Mouse (Mus musculus) thymus, postnatal 4 days (tissue): ENCODE measurements around the gene Aars.
"Not testable (repeated sequence)": the region's sequence is repeated elsewhere in the genome, so short reads cannot be mapped to it uniquely, and the experiment has no call there.

Experiments
- DNase-seq: peaks from one replicate; pipeline ENCODE4 v3.0.0; 2021

Gene Aars

DNA sequence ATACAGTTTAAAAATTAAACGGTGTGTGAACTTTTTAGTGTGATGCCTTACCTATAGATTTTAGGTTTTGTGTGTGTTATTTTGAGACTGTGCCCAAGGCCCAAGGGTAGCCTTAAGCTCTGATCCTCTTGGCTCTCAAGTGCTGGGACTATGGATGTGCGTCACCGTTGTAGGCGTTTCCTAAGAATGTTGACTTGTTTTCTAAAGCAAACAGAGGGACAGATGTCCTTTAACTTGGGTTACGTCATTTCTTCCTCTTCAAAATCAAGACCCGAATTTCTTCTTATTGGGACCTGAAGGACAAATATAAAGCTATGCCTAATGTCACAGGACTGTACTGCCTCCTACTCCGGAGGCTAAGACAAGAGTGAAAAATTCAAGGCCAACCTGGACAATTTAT lies at the start of gene Aars:
Aars (plus strand) TSS at position 229 of the 400 bp plus-strand sequence.
- DNase-seq, result no peak

DNA sequence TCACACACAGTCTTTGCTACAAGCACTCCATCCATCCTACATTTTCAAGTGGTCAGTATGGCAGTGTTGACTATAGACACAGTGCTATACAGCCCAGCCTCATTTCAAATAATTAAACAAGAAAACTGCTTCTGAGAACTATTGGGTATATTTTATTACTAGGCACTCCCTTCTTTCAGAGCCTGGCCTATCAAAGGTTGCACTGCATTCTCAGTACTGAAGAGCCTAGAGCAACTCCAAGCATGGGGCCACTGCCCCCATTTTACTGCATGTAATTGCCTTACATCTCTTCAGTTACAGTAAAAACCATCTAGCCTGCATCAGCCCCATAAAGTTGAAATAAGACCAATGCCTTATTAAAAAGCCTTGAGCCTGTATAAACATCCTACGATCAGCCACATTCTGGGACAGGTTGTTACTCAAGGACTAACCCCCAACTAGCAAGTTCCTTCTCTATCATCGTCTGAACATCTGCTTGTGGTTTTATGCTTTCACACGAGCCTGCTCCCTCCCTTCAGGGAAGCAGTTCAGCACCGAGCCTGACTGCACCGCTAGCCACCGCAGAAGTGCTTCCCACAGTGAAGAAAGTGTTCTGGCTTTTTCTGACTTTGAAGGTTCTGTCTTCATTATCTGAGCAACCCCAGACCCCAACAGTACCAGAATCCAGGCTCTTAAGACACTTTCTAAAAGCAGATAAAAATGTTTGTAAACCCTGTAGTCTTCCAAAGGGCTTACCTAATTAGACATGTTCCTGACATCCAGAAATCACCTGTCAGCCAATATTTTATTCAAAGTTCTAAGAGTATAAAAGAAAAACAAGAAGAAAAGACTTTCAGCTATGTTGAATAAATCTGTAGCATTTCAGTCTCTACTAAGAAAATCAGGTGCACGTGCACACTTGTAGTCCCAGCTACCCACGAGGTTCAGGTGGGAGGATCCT lies 44.9 kb upstream of the Aars start:
- peak; percentile 60 for DNase-seq

DNA sequence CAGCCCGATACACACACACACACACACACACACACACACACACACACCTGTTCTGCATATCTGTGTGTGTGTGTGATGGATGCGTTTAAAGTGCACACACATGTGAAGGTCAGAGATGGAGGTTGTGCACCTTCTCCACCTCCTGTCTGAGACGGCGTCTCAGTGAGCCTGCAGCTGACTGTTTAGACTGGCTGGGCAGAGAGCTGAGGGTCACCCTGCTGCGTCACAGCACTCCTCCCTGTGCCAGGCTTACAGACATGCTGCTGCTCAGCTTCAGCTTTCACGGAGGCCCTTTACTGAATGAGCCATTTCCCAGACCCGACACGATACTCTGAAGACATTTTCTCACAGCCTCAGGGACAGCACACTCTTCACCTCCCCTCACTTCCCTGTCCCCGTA lies 42.9 kb upstream of the Aars start:
- DNase-seq, result no peak

DNA sequence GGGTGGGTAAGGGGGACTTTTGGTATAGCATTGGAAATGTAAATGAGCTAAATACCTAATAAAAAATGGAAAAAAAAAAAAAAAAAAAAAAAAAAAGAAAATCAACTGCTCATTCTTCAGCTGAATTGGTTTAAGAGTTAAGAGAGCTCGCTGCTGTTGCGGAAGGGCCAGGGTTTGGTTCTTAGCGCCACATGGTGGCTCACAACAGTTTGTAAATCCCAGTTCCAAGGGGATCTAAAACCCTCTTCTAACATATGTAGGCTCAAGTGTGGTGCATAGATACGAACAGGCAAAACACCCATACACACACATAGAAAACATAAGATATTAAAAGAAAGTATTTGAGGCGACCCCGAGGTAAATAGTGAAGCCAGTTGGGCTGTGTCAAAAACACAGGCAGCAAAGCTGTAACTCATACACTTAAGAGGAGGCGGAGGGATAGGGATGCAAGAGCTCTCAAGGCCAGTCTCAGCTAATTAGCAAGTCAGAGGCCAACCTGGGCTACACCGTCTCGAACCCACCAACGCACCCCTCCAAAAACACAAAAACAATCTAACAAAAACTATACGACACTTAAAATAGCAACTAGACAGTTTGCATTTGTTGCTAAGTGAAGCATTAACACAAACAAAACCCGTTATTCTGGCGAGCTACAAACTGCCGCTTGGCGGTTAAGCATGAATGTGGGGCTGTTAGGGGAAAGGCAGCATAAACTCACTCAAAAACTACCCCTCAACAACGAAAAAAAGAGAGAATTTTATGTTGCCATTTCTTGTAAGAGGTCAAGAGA lies 36.1 kb upstream of the Aars start:
- DNase-seq, result no peak

DNA sequence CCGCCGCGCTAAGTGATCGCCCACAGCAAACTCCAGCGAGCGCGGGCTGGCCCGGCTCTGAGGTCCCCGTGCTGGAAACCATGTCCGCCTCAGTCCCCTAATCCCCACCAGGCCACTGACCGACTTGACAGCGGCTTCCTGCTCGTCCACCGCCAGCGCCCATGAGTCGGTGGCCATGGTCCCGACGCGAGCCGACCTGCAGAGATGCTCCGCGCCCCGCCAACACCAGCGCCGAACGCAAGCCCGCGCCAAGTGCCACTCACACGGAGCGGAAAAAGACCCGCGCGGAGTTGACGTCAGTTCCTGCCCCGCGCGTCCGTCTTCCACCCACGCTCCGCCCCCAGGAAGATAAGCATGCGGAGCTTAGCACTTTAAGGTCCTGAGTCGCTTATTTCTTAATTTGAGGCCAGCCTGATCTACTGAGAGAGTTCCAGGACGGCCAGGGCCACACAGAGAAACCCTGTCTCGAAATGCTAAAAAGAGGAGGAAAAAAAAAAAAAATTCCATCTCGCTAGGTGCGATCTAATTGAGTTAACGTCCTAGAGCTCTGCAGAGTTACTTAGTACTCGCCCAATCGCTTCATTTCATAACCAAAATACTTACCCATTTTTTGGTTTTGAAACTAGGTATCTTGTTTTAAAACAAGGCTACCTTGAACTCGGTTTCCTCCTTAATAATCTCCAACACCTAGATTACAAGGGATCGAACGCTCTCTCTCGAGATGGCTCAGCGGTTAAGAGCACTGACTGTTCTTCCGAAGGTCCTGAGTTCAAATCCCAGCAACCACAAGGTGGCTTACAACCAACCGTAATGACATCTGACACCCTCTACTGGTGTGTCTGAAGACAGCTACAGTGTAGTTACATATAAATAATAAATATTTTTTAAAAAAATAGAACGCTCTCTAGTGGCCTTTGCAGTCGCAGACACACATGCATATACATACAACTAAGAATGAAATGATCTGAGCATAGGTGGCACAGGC lies 35.1 kb upstream of the Aars start, which contains the start of gene Ddx19a:
Ddx19a (minus strand) TSS at position 254 of the 985 bp plus-strand sequence.
- DNase-seq, result peak; percentile 92

DNA sequence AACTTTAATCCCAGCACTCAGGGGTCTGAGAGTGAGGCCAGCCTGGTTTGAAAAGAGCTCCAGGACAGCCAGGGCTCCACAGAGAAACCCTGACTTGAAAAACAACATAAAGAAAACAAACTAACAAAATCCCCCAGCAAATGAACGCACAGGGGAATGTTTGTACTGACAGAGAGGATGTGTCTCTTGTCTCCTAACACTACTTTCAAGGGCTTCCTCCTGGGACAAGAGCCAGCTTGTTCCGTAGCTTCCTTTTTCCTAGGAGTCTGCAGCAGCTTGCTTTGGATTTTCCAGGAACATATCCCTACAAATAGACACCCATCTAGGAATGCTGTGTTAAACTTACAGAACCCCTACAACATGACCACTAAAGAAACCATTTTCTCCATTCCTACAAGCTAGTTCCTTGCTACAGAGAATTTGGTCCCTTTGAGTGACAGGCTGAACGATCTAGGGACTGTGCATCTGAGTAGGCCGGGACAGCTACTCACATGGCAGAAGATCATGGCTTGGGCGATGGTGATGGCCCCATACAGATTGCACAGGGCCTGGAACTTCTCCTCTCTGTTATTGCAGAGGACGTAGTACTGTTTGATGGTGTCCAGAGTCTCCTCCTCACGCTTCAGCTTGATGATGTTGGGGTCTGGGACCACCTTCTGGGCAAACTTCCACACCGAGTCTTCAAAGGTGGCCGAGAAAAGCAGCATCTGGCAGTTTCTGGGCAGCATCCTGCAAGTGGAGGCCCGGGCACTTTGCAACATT lies 22.5 kb upstream of the Aars start:
- not testable (repeated sequence) for DNase-seq

DNA sequence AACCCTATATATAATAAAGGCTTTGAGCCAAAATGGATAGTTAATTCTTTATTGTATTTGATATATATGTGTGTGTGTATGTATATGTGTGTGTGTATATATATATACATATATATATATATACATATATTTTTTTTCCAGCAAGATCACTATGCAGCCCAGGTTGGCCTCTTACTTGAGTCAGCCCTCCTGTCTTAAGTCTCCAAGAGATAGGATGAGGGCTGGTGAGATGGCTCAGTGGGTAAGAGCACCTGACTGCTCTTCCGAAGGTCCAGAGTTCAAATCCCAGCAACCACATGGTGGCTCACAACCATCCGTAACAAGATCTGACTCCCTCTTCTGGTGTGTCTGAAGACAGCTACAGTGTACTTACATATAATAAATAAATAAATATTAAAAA lies 6.3 kb upstream of the Aars start:
- DNase-seq, result not testable (repeated sequence)

DNA sequence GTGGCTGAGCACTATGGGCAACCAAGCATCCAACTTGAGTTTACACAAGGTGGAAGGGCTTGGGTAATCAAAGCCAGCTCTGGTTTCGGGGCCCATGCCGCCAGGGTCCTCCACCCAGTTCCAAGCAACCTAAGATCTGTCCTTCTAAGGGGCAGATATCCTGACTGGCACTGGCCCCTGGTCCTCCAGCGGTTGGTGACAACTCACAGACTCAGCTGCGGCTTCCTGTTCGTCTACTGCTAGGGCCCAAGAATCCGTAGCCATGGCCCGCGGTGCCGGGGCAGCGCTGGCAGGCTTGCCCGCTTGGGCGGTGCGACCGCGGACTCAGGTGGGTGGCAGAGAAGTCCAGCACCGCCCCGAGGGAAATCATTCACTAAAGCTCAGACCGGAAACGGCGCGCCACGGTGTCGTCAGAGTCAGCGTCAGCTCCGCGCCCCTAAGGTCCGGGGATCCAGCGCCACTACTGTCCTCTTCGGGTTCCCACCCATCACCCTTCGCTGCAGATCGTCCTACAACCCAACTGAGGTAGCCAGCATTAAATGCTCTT lies 5.5 kb upstream of the Aars start:
- peak; percentile 83 for DNase-seq

DNA sequence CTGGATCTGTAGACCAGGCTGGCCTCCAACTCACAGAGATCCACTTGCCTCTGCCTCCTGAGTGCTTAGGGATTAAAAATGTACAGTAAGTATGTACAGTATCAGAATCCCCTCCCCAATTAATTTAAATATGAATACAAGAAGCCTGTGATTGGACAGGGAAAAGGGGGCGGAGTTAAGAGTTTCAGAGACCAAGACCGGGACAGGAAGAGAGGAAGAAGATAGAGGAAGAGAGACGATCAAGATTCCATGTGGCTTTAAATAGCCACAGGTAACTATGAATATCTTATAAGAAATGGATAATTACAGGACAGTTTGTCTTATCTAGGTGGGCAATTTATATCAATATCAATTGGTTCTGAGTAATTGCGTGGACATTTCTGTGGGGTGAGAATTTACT lies 3.4 kb upstream of the Aars start:
- DNase-seq, result no peak

DNA sequence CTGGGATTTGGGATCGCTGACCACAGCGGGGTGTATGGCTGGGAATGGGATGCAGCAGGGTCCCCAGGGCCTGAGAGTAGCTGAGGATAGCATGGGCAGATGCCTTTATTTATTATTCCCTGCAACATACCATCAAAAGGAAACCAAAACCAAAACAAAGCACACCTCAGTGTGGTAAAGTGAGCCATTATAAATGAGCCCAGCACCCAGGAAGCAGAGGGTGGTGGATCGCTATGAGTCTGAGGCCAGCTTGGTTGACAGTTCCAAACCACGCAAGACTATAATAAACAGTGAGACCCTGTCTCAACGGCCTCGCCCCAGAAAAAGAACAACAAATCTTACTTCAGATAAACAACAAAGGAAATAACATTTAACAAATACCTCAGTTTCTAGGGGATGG lies 2.9 kb upstream of the Aars start:
- DNase-seq, result no peak

DNA sequence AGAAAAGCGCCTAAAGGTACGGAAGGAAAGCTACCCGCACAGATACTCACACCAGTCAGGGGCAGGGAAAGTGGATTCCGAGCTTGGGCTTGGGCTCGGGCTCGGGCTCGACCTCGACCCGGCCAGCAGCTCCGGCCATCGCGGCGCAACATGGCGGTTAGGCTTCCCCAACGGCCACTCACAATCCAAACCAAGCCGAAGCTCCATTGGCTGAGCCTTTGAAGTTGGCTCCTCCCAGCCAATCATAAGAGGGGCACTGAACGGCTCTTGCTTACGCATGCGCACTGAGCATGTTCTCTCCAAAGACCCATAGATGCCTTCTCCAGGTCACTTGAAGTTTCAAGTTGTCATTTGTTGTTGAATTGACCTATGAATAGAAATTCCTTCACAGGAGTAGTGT lies 1.4 kb upstream of the Aars start, which contains the start of gene Ddx19b:
Ddx19b (minus strand) TSS at position 180 of the 400 bp plus-strand sequence.
- DNase-seq, result no peak

DNA sequence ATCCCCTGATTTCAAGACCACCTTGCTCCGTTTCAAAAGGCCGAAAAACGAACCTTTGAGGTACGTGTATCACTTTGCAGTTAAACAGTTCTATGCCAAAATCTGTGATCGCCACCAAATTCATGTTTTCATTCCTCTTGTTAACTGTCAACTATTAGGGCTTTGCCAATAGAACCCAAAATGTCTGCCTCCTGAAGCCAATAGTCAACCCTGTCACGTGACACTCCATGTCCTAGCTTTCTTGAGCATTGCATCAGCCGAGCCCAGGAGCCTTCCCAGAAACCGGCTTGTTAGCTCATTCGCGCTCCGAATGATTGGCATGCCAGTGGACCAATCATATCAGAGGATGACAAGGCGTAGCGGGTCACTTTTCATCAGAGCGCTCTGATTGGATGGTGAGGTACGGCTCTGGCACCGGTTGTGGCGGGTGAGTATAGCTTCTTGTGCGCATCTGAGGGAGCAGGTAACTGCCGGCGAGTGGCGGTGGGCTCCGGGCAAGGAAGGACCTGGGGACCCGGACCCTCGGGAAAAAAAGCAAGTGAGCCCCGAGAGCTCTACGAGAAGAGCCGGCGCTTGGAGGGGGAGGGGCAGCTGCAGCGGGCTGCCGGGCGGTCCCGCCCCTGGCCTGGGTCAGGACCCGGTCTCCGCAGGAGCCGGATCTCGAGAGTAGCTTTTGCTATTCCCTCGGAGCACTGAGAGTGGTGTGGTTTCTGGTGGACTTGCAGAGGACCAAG lies 705 bp downstream of the Aars start:
- DNase-seq, result peak; percentile 89

DNA sequence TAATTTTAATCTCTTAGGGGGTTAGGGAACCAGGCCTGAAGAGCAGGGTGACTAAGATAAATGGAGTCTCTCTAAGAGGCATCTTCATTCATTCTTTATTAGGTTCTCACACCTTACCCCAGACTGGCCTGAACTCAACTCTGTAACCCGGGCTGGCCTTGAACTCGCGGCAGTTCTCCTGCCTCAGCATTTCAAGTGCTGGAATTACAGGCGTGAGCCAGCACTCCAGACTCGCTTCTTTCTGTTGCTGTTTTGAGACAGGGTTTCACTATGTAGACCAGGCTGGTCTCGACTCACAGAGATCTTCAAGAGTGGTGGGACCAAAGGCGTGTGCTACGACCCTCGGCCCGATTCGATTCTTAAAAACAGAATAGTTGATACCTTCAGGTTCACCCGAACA lies 1.3 kb downstream of the Aars start:
- peak; percentile 66 for DNase-seq

DNA sequence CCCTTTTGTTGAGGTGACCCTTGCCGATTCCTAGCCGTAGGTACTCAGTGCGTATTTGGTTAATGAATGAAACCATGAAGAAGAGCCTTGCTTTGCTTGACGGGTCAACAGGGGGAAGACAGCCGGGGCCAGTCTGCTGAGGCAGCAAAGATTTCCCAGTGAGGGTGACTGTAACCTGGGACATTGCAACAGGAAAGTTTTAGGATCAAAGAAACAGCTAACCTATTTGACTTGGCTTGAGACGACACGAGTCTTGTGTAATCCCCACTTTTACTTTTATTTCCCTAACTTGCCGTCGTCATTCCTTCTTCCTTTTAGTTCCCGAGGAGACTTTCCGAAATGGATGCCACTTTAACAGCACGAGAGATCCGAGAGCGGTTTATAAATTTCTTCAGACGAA lies 3.6 kb downstream of the Aars start:
- no peak for DNase-seq

DNA sequence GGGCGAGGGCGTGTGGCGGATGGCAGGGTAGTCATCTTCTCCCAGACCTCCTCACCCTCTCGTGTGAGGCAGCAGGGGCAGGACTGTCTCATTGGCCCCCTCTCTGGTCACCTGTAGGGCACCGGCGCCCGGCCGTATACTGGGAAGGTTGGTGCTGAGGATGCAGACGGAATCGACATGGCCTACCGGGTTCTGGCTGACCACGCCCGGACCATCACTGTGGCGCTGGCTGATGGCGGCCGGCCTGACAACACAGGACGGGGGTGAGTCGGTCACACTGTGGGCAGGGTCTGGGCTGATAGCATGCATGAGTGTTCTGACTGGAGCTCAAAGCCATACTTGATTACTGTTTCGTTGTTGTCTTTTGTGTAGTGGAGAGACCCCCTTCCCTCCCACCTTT lies 9.6 kb downstream of the Aars start:
- no peak for DNase-seq

DNA sequence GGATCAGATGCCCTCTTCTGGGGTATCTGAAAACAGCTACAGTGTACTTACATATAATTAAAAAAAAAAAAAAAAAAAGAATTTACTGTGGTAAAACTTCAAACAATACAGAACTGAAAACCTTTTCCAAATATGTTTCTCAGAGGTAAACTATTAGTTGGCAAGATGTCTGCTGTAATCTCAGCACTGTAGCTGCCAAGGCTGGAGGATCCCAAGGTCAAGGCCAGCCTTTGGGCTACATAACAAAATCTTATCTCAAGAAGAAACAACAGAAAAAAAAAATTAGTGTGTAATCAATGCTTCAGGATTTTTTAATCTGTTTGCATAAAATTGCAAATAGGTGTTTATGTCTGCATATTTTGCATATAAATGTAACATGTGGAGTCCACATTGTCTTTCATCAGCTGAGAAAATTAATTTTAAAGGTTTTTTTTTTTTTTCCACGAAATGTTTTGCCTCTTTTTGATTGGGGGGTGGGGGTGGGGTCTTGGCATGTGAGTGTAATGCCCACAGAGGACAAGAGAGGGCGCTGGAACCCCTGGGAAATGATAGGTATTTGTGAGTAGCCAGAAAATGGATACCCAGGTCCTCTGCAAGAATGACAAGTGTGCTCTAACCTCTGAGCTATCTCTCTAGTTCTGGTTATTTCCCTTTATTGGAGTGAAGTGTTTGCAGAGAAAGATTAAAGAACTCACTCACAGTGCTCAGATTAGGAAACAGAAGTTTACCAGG lies 11.2 kb downstream of the Aars start:
- peak; percentile 39 for DNase-seq

DNA sequence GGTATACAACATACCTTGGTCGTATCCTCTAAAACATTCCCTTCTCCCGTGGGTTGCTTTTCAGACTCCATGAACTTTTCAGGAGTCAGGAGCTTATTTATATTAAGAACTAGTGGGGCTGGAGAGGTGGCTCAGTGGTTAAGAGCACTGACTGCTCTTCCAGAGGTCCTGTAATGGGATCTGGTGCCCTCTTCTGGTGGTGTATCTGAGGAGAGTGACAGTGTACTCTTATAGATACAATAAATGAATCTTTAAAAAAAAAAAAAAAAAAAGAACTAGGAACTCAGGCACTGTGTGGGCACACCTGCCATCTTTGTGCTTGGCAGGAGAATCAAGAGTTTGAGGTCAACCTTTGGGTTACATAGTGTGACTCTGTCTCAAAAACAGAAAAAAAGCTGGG lies 15.8 kb downstream of the Aars start:
- DNase-seq, result peak; percentile 53

DNA sequence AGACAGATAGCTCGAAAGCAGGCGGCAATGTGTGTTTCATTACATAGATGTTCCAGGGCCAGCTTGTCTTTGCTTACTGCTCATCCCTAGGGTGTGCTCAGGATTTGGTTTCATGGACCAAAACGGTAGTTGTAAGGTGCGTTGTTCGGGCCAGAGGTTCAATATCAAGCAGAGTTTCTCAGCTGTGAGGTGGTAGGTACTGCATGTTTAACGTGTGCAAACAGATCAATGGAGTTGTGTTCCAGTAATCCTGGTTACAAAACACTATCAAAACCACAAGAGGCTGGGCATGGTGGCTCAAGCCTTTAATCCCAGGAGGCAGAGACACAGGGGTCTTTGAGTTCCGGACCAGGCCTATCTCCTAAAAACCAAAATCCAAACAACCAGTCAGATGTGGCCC lies 16.2 kb downstream of the Aars start:
- DNase-seq, result no peak

DNA sequence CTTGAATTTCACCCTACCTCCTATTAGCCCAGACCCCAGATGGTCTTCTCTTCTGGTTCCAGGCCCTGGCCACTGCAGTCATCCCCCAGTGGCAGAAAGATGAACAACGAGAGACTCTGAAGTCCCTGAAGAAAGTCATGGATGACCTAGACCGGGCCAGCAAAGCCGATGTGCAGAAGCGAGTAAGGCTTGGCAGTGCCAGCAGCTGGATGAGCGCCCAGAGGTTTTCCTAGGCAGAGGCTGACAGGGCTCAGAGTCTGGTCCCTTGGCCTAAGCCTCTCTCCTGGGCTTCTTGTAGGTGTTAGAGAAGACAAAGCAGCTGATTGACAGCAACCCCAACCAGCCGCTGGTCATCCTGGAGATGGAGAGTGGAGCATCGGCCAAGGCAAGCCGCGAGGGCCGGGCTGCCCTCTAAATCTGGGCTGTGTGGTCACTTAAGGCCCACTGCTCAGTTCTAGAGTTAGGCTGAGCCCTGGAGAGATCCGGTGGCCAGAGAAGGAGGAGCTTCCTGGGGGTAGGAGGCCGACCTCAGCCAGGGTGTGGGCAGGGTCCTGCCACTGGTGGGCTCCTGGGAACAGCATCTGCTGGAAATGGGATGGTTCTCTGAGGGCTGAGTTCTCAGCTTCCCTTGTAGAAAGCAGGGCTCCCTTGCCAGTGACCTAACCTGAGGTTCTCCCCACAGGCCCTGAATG lies 21.0 kb downstream of the Aars start:
- DNase-seq, result no peak
